Mouse (Mus musculus) testis, adult 2 months (tissue): ENCODE measurements at regions not wholly inside any gene's neighbourhood (a gene's known extent, or its start where the extent isn't known, plus 50 kb on each side); places are given as distances from the start of the nearest gene placed in this dataset.

ENCODE experiments used
- H3K27ac ChIP-seq: fragments of 200-500 bp; 2 replicates; pipeline ENCODE4 v1.5.1; 2012; ENCODE audit warnings: low read depth, low read length; ENCODE audit not compliant: control insufficient read depth, insufficient read depth
- H3K27me3 ChIP-seq: fragments of 200-500 bp; 2 replicates; pipeline ENCODE4 v1.6.1; 2012; ENCODE audit warnings: mild to moderate bottlenecking, low read length, moderate library complexity; ENCODE audit not compliant: control insufficient read depth, insufficient read depth
- H3K36me3 ChIP-seq: fragments of 200-500 bp; 2 replicates; pipeline ENCODE4 v1.6.1; 2012; ENCODE audit warnings: mild to moderate bottlenecking, low read length; ENCODE audit not compliant: control insufficient read depth, insufficient read depth
- H3K4me1 ChIP-seq: fragments of 200-500 bp; 2 replicates; pipeline ENCODE4 v1.6.1; 2012; ENCODE audit warnings: low read length; ENCODE audit not compliant: control insufficient read depth, insufficient read depth
- H3K4me3 ChIP-seq: fragments of 200-500 bp; 2 replicates; pipeline ENCODE4 v1.5.1; 2012; ENCODE audit warnings: low read depth, mild to moderate bottlenecking, low read length, moderate library complexity, mixed read lengths; ENCODE audit not compliant: control insufficient read depth
- CTCF ChIP-seq: fragments of 200-500 bp; IDR thresholded peaks from 2 replicates; pipeline ENCODE4 v1.5.1; 2012; ENCODE audit warnings: low read depth, mild to moderate bottlenecking, inconsistent platforms, low read length, moderate library complexity; ENCODE audit not compliant: control insufficient read depth, insufficient read depth, insufficient replicate concordance
- POLR2A ChIP-seq: fragments of 200-500 bp; IDR thresholded peaks from 2 replicates; pipeline ENCODE4 v1.6.1; 2012; ENCODE audit warnings: low read depth, mild to moderate bottlenecking, inconsistent platforms, low read length, moderate library complexity; ENCODE audit not compliant: control insufficient read depth

- Histone ChIP-seq H3K27me3 (no peaks in the 10 kb centered on the region), H3K36me3 (no peaks in the 10 kb centered on the region), H3K4me1 (no peaks in the 10 kb centered on the region), H3K4me3 (no peak overlapping the region), H3K27ac (no peak overlapping the region)
- no peak for TF ChIP-seq POLR2A
- TF ChIP-seq CTCF, result no peak
These were observed 1535.4 kb upstream of the Zeb2 start for GRCm38 (mm10) chr2:46652616-46653015.

GRCm38 (mm10) chr2:46646366-46646765, 1529.2 kb upstream of the Zeb2 start:
- Histone ChIP-seq H3K27me3 (no peaks in the 10 kb centered on the region), H3K36me3 (no peaks in the 10 kb centered on the region), H3K4me3 (no peak overlapping the region), H3K27ac (no peak overlapping the region), H3K4me1 (no peaks in the 10 kb centered on the region)
- TF ChIP-seq POLR2A (no peak), CTCF (no peak)

GRCm38 (mm10) chr2:46609217-46609616, 1492.0 kb upstream of the Zeb2 start:
- no peaks in the 10 kb centered on the region for H3K4me1 ChIP-seq
- no peaks in the 10 kb centered on the region for H3K36me3 ChIP-seq
- H3K27ac ChIP-seq, result no peak overlapping the region
- H3K4me3 ChIP-seq, result no peak overlapping the region
- no peaks in the 10 kb centered on the region for H3K27me3 ChIP-seq
- no peak for TF ChIP-seq POLR2A
- TF ChIP-seq CTCF, result no peak

- no peaks in the 10 kb centered on the region for H3K4me1 ChIP-seq
- no peaks in the 10 kb centered on the region for H3K36me3 ChIP-seq
- H3K27ac ChIP-seq, result no peak overlapping the region
These were observed 1464.6 kb upstream of the Zeb2 start for GRCm38 (mm10) chr2:46581773-46582172.

GRCm38 (mm10) chr2:46570416-46570815, 1453.2 kb upstream of the Zeb2 start:
- no peaks in the 10 kb centered on the region for H3K4me1 ChIP-seq
- H3K4me3 ChIP-seq, result no peak overlapping the region
- TF ChIP-seq CTCF, result no peak
- no peak for TF ChIP-seq POLR2A
- no peaks in the 10 kb centered on the region for H3K36me3 ChIP-seq
- H3K27me3 ChIP-seq, result no peaks in the 10 kb centered on the region
- H3K27ac ChIP-seq, result no peak overlapping the region

More at GRCm38 (mm10) chr2:46581773-46582172, 1464.6 kb upstream of the Zeb2 start:
- TF ChIP-seq POLR2A (no peak), CTCF (no peak)
- Histone ChIP-seq H3K27me3 (no peaks in the 10 kb centered on the region), H3K4me3 (no peak overlapping the region)

GRCm38 (mm10) chr2:46533395-46533794, 1416.2 kb upstream of the Zeb2 start:
- TF ChIP-seq POLR2A (no peak), CTCF (no peak)
- no peaks in the 10 kb centered on the region for H3K36me3 ChIP-seq

GRCm38 (mm10) chr2:46530686-46531085, 1413.5 kb upstream of the Zeb2 start:
- H3K27me3 ChIP-seq, result no peaks in the 10 kb centered on the region
- no peaks in the 10 kb centered on the region for H3K4me1 ChIP-seq
- H3K4me3 ChIP-seq, result no peak overlapping the region
- TF ChIP-seq CTCF (no peak), POLR2A (no peak)
- no peaks in the 10 kb centered on the region for H3K36me3 ChIP-seq
- H3K27ac ChIP-seq, result no peak overlapping the region

More at GRCm38 (mm10) chr2:46533395-46533794, 1416.2 kb upstream of the Zeb2 start:
- no peak overlapping the region for H3K27ac ChIP-seq
- no peak overlapping the region for H3K4me3 ChIP-seq
- no peaks in the 10 kb centered on the region for H3K4me1 ChIP-seq
- H3K27me3 ChIP-seq, result no peaks in the 10 kb centered on the region

GRCm38 (mm10) chr2:46525223-46525622, 1408.0 kb upstream of the Zeb2 start:
- Histone ChIP-seq H3K4me1 (no peaks in the 10 kb centered on the region), H3K27me3 (no peaks in the 10 kb centered on the region), H3K36me3 (no peaks in the 10 kb centered on the region), H3K27ac (no peak overlapping the region), H3K4me3 (no peak overlapping the region)
- TF ChIP-seq CTCF (no peak), POLR2A (no peak)
